In genomic region chr11:54879434-54879833, GRCm38 (mm10) we compare ENCODE assay signal across 8 mouse cellular contexts. TPM values are rescaled to one million over a fixed set of nuclear protein-coding genes. Genes with fewer than 3 reads are reported as not detected.
A peak's percentile ranks its signal among the peaks of the same experiment; 100 is the strongest.
DNase-seq lines count a peak whose midpoint lies in the region; ATAC-seq lines count a peak whose summit lies in the region.

No protein-coding gene starts in this region.

- peaks cover 3% of the 10 kb centered on the region for H3K36me3 ChIP-seq in forebrain, embryonic 13.5 days (ENCODE audit: poor library complexity, severe bottlenecking)
- H3K36me3 ChIP-seq in forebrain, embryonic 10.5 days (replicated peaks), result peaks cover 12% of the 10 kb centered on the region
- H3K36me3 ChIP-seq in intestine, embryonic 15.5 days, result no peaks in the 10 kb centered on the region
- no peaks in the 10 kb centered on the region for H3K36me3 ChIP-seq in stomach, embryonic 16.5 days (ENCODE audit: control insufficient read depth, insufficient read depth, low read length)

- no peak overlapping the region for H3K4me3 ChIP-seq in forebrain, embryonic 13.5 days
- no peak overlapping the region for H3K4me3 ChIP-seq in forebrain, embryonic 10.5 days
- no peak overlapping the region for H3K4me3 ChIP-seq in intestine, embryonic 15.5 days (replicated peaks)
- no peak overlapping the region for H3K4me3 ChIP-seq in stomach, embryonic 16.5 days (replicated peaks; ENCODE audit: low read length)

- no peak overlapping the region for H3K27ac ChIP-seq in forebrain, embryonic 13.5 days
- no peak overlapping the region for H3K27ac ChIP-seq in forebrain, embryonic 10.5 days
- no peak overlapping the region for H3K27ac ChIP-seq in intestine, embryonic 15.5 days
- H3K27ac ChIP-seq in stomach, embryonic 16.5 days (ENCODE audit: low read length), result no peak overlapping the region

- WGBS in forebrain, embryonic 13.5 days, result 46% methylated on average over 4 of the region's 4 CpGs
- 52% methylated on average over 4 of the region's 4 CpGs for WGBS in forebrain, embryonic 10.5 days
- WGBS in intestine, embryonic 15.5 days, result 21% methylated on average over 4 of the region's 4 CpGs
- 24% methylated on average over 4 of the region's 4 CpGs for WGBS in stomach, embryonic 16.5 days

- no peak for DNase-seq in forebrain, embryonic 10.5 days (ENCODE audit: extremely low spot score, low spot score)
- peak; percentile 76 for DNase-seq in thymus, postnatal 0 days (ENCODE audit: low spot score)
- DNase-seq in thymus, adult 18-20 months, result no peak
- peak; percentile 90 for DNase-seq in gastrocnemius, adult 18-20 months (ENCODE audit: low spot score)
- DNase-seq in lung, postnatal 10 days, result peak; percentile 87

- no peak overlapping the region for H3K4me2 ChIP-seq in forebrain, embryonic 13.5 days
- H3K4me2 ChIP-seq in intestine, embryonic 15.5 days (replicated peaks), result no peak overlapping the region
- no peak overlapping the region for H3K4me2 ChIP-seq in stomach, embryonic 16.5 days (ENCODE audit: low read depth, low read length)

- H3K27me3 ChIP-seq in forebrain, embryonic 13.5 days, result no peaks in the 10 kb centered on the region
- H3K27me3 ChIP-seq in forebrain, embryonic 10.5 days (ENCODE audit: poor library complexity, severe bottlenecking), result no peaks in the 10 kb centered on the region
- no peaks in the 10 kb centered on the region for H3K27me3 ChIP-seq in intestine, embryonic 15.5 days (replicated peaks)
- no peaks in the 10 kb centered on the region for H3K27me3 ChIP-seq in stomach, embryonic 16.5 days (ENCODE audit: control insufficient read depth, insufficient read depth, low read length)

- peak; percentile 38; the same call in 1 of the 2 replicates for ATAC-seq in forebrain, embryonic 13.5 days
- ATAC-seq in intestine, embryonic 15.5 days, result peak; percentile 46
- peak; percentile 45; the same call in 1 of the 2 replicates for ATAC-seq in stomach, embryonic 16.5 days (ENCODE audit: insufficient read depth, low FRiP score)

- H3K9me3 ChIP-seq in forebrain, embryonic 13.5 days (replicated peaks), result no peaks in the 10 kb centered on the region
- H3K9me3 ChIP-seq in forebrain, embryonic 10.5 days, result no peaks in the 10 kb centered on the region
- H3K9me3 ChIP-seq in intestine, embryonic 15.5 days, result no peaks in the 10 kb centered on the region
- H3K9me3 ChIP-seq in stomach, embryonic 16.5 days (replicated peaks; ENCODE audit: control insufficient read depth, low read length), result no peaks in the 10 kb centered on the region

- no peak overlapping the region for H3K9ac ChIP-seq in forebrain, embryonic 13.5 days
- H3K9ac ChIP-seq in intestine, embryonic 15.5 days, result no peak overlapping the region
- no peak overlapping the region for H3K9ac ChIP-seq in stomach, embryonic 16.5 days (ENCODE audit: low read length)

- H3K4me1 ChIP-seq in forebrain, embryonic 13.5 days, result no peaks in the 10 kb centered on the region
- peaks cover 14% of the 10 kb centered on the region for H3K4me1 ChIP-seq in forebrain, embryonic 10.5 days
- H3K4me1 ChIP-seq in intestine, embryonic 15.5 days (replicated peaks), result 0 out of 2 replicates have a peak, but pooled peaks cover 14% of the 10 kb centered on the region
- H3K4me1 ChIP-seq in stomach, embryonic 16.5 days (ENCODE audit: control insufficient read depth, insufficient read depth, low read length), result 0 out of 2 replicates have a peak, but pooled peaks cover 5% of the 10 kb centered on the region

RNA-seq across cellular contexts. Expression of gene Hint1, which starts 13.3 kb away (rescaled TPM):
- polyA plus RNA-seq in forebrain, embryonic 13.5 days (2015; fragmentation: Nextera tagmentation; extraction: Ambion mirVana), result 829 and 971 TPM in 2 replicates
- 675 and 687 TPM in 2 replicates for polyA plus RNA-seq in forebrain, embryonic 10.5 days (2016; fragmentation: Nextera tagmentation; extraction: Ambion mirVana)
- 767 and 806 TPM in 2 replicates for polyA plus RNA-seq in thymus, postnatal 0 days (2015; fragmentation: Nextera tagmentation; extraction: Ambion mirVana)
- 100 to 1,000 TPM; 192 to 203 TPM for total RNA-seq in gastrocnemius, adult 18-20 months (2021)
- polyA plus RNA-seq in intestine, embryonic 15.5 days (2015; fragmentation: Nextera tagmentation; extraction: Ambion mirVana), result 705 and 851 TPM in 2 replicates
- 505 and 634 TPM in 2 replicates for polyA plus RNA-seq in stomach, embryonic 16.5 days (2015; fragmentation: Nextera tagmentation; extraction: Ambion mirVana)

RNA-seq across cellular contexts. Expression of gene Lyrm7, which starts 18.7 kb away (rescaled TPM):
- 11.6 and 12.5 TPM in 2 replicates for polyA plus RNA-seq in forebrain, embryonic 13.5 days (2015; fragmentation: Nextera tagmentation; extraction: Ambion mirVana)
- 4.1 and 8.0 TPM in 2 replicates for polyA plus RNA-seq in forebrain, embryonic 10.5 days (2016; fragmentation: Nextera tagmentation; extraction: Ambion mirVana)
- 18.5 and 23.7 TPM in 2 replicates for polyA plus RNA-seq in thymus, postnatal 0 days (2015; fragmentation: Nextera tagmentation; extraction: Ambion mirVana)
- 10 to 100 TPM; 18.6 to 19.1 TPM for total RNA-seq in gastrocnemius, adult 18-20 months (2021)
- polyA plus RNA-seq in intestine, embryonic 15.5 days (2015; fragmentation: Nextera tagmentation; extraction: Ambion mirVana), result 8.9 and 9.4 TPM in 2 replicates
- 10.5 and 10.6 TPM in 2 replicates for polyA plus RNA-seq in stomach, embryonic 16.5 days (2015; fragmentation: Nextera tagmentation; extraction: Ambion mirVana)

RNA-seq across cellular contexts. Expression of gene Gpx3, which starts 22.8 kb away (rescaled TPM):
- polyA plus RNA-seq in forebrain, embryonic 13.5 days (2015; fragmentation: Nextera tagmentation; extraction: Ambion mirVana), result 17.9 and 20.8 TPM in 2 replicates
- 59.5 and 61.2 TPM in 2 replicates for polyA plus RNA-seq in forebrain, embryonic 10.5 days (2016; fragmentation: Nextera tagmentation; extraction: Ambion mirVana)
- polyA plus RNA-seq in thymus, postnatal 0 days (2015; fragmentation: Nextera tagmentation; extraction: Ambion mirVana), result 17.0 and 20.4 TPM in 2 replicates
- 100 to 1,000 TPM in 1 of 2 experiments, 10 to 100 TPM in 1; 98.9 to 187 TPM for total RNA-seq in gastrocnemius, adult 18-20 months (2021)
- 308 and 352 TPM in 2 replicates for polyA plus RNA-seq in intestine, embryonic 15.5 days (2015; fragmentation: Nextera tagmentation; extraction: Ambion mirVana)
- 174 and 187 TPM in 2 replicates for polyA plus RNA-seq in stomach, embryonic 16.5 days (2015; fragmentation: Nextera tagmentation; extraction: Ambion mirVana)

Comparison
In these comparisons a context has a peak if more than half of its experiments do, and no peak if none do; other contexts are left out.
1. DNase-seq: peak in thymus, postnatal 0 days (single experiment), gastrocnemius, adult 18-20 months (single experiment) and lung, postnatal 10 days (single experiment); none in forebrain, embryonic 10.5 days (single experiment) and thymus, adult 18-20 months (0 of 2).
2. Peak in every context shown above with its lines, with median percentiles within 50 percentile points of each other: ATAC-seq.